Mouse (Mus musculus) common myeloid progenitor, adult 5-6 weeks (primary cell): ENCODE data around the gene Glp2r. TPM values are rescaled to one million over a fixed set of nuclear protein-coding genes. Genes with fewer than 3 reads are reported as not detected.

Experiments used
- ATAC-seq: replicated peaks from 2 replicates; pipeline ENCODE4 v1.8.0; 2016; ENCODE audit warnings: low read depth, mild to moderate bottlenecking, moderate TSS enrichment, inconsistent platforms; ENCODE audit not compliant: poor library complexity, severe bottlenecking
- total RNA-seq: library from RNA; stranded (forward); fragments of 200-1000, 187-1606 nt; gene quantifications from 2 replicates; pipeline ENCODE4 v1.2.3, GENCODE M21; 2017

Glp2r gene
- total RNA-seq, 1 experiment from 2014 or later: not detected

- no peak for ATAC-seq
Measured at GRCm38 (mm10) chr11:67643465-67643864, 127.5 kb downstream of the Glp2r start.

GRCm38 (mm10) chr11:67642835-67643234 is 128.1 kb downstream of the Glp2r start:
- no peak for ATAC-seq

GRCm38 (mm10) chr11:67642421-67642820 is 128.5 kb downstream of the Glp2r start:
- ATAC-seq: no peak

GRCm38 (mm10) chr11:67640299-67640698 is 130.7 kb downstream of the Glp2r start:
- ATAC-seq: no peak

GRCm38 (mm10) chr11:67638401-67638800 is 132.6 kb downstream of the Glp2r start:
- ATAC-seq: no peak

- no peak for ATAC-seq
Measured at GRCm38 (mm10) chr11:67636905-67637586, 133.9 kb downstream of the Glp2r start.

GRCm38 (mm10) chr11:67636201-67636600 is 134.8 kb downstream of the Glp2r start:
- ATAC-seq: no peak

- ATAC-seq: peak; percentile 47; the same call in 1 of the 2 replicates
Measured at GRCm38 (mm10) chr11:67633620-67634229, 137.2 kb downstream of the Glp2r start.

- no peak for ATAC-seq
Measured at GRCm38 (mm10) chr11:67632906-67633305, 138.0 kb downstream of the Glp2r start.

GRCm38 (mm10) chr11:67628522-67628921 is 142.4 kb downstream of the Glp2r start:
- ATAC-seq: no peak

- no peak for ATAC-seq
Measured at GRCm38 (mm10) chr11:67627179-67627578, 143.8 kb downstream of the Glp2r start.

- no peak for ATAC-seq
Measured at GRCm38 (mm10) chr11:67622340-67622739, 148.6 kb downstream of the Glp2r start.

- ATAC-seq: no peak
Measured at GRCm38 (mm10) chr11:67616557-67617239, 154.3 kb downstream of the Glp2r start.

- ATAC-seq: no peak
Measured at GRCm38 (mm10) chr11:67612158-67612839, 158.7 kb downstream of the Glp2r start.

Other genes starting within 250 kb of the Glp2r start
- not detected in 2 replicates for gene Rcvrn, start 75.8 kb downstream of the Glp2r start, total RNA-seq
- not detected in 2 replicates for gene Gsg1l2, start 3.5 kb upstream of the Glp2r start, total RNA-seq
- not detected in 2 replicates for gene Dhrs7c, start 27.0 kb upstream of the Glp2r start, total RNA-seq
- not detected in 2 replicates for gene Usp43, start 151.0 kb upstream of the Glp2r start, total RNA-seq
- not detected in 2 replicates for gene Cfap52, start 194.5 kb upstream of the Glp2r start, total RNA-seq
- 19.6 and 20.5 TPM in 2 replicates for gene Stx8, start 195.0 kb upstream of the Glp2r start, total RNA-seq